Mouse (Mus musculus) spleen, adult 12 weeks (tissue): ENCODE results near the gene Brat1.

Experiments
- DNase-seq: peaks from one replicate; pipeline ENCODE4 v3.0.0; 2022; ENCODE audit warnings: low spot score

Brat1 gene

GRCm38 (mm10) chr5:140702103-140702513 lies 2.7 kb upstream of the Brat1 start, which contains the start of gene Iqce:
Gene Iqce (minus strand): TSS chr5:140702378.
- peak; percentile 79 for DNase-seq

GRCm38 (mm10) chr5:140702618-140703175 lies 2.1 kb upstream of the Brat1 start:
- DNase-seq, result no peak

- no peak for DNase-seq
Measured at GRCm38 (mm10) chr5:140703480-140704377, 1.1 kb upstream of the Brat1 start.

- no peak for DNase-seq
Measured at GRCm38 (mm10) chr5:140705501-140706171, 825 bp downstream of the Brat1 start.

GRCm38 (mm10) chr5:140710315-140710714 lies 5.5 kb downstream of the Brat1 start:
- DNase-seq, result no peak

GRCm38 (mm10) chr5:140711040-140711439 lies 6.2 kb downstream of the Brat1 start:
- DNase-seq, result no peak

GRCm38 (mm10) chr5:140720773-140721172 lies 16.0 kb downstream of the Brat1 start:
- DNase-seq, result no peak

- no peak for DNase-seq
Measured at GRCm38 (mm10) chr5:140722121-140722520, 17.3 kb downstream of the Brat1 start.

GRCm38 (mm10) chr5:140723822-140724221 lies 19.0 kb downstream of the Brat1 start, which contains the start of gene Amz1:
Gene Amz1 (plus strand): TSS chr5:140724127.
- DNase-seq, result no peak

- no peak for DNase-seq
Measured at GRCm38 (mm10) chr5:140726062-140726839, 21.4 kb downstream of the Brat1 start.

GRCm38 (mm10) chr5:140726946-140727740 lies 22.3 kb downstream of the Brat1 start:
- no peak for DNase-seq

- no peak for DNase-seq
Measured at GRCm38 (mm10) chr5:140731040-140731797, 26.4 kb downstream of the Brat1 start.

- DNase-seq, result no peak
Measured at GRCm38 (mm10) chr5:140732195-140732594, 27.4 kb downstream of the Brat1 start.

- DNase-seq, result no peak
Measured at GRCm38 (mm10) chr5:140733336-140733735, 28.5 kb downstream of the Brat1 start.

- DNase-seq, result peak; percentile 42
Measured at GRCm38 (mm10) chr5:140735297-140735696, 30.5 kb downstream of the Brat1 start.

GRCm38 (mm10) chr5:140736166-140736565 lies 31.4 kb downstream of the Brat1 start:
- DNase-seq, result no peak

- no peak for DNase-seq
Measured at GRCm38 (mm10) chr5:140739813-140740212, 35.0 kb downstream of the Brat1 start.

- no peak for DNase-seq
Measured at GRCm38 (mm10) chr5:140741040-140741439, 36.2 kb downstream of the Brat1 start.

- no peak for DNase-seq
Measured at GRCm38 (mm10) chr5:140741877-140742276, 37.1 kb downstream of the Brat1 start.

GRCm38 (mm10) chr5:140743706-140744131 lies 38.9 kb downstream of the Brat1 start:
- DNase-seq, result no peak
